ENCODE assay signal across 22 mouse cellular contexts in the genomic region with DNA sequence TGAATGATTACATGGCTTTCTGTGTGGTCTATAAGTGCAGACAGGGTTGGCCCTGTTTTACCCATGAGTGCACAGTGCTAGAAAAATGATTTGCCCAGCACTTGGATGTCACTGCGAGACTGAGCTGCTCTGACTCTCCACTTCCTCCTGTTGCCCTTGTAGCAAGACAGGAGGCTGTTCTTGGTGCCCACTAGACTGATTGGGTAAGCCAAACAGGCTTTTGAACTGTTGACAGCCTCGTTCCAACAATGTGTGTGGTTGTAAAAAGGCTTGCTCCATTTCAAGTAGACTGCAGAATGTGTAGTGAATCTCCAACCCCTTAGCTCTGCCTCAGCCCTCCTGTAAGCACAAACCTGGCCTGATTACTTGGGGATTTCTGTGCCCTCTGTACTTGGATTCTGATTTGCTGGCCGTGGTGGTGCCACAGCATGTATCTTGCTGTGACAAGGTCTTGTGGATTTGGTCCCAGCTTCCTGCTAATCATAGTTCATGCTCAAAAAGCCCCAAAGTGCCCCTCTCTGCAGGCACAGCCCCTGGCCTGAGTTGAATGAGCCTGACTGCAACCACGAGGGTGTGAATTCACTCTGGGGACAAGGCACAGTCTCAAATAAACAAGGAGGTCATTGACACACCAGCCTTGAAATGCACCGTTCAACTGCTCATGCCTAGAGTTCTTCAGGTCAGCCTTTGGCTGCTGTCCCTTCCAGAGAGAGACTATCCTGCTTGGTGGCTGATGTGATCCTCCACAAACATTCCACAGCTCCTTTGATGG. TPM values are rescaled to one million over a fixed set of nuclear protein-coding genes. Genes with fewer than 3 reads are reported as not detected.
DNase-seq lines count a peak whose midpoint lies in the region; ATAC-seq and TF ChIP-seq lines count a peak whose summit lies in the region.
"Had no signal": no experiment of that assay in that cellular context is flagged by ENCODE, and none has a peak within 500 bp of the region (broad histone marks: within the 10 kb centered on the region; RNA-seq: fewer than 3 reads in every experiment).

No protein-coding gene starts in this region.

- no peak for ATAC-seq in intestine, embryonic 16.5 days
- no peak for ATAC-seq in intestine, postnatal 0 days
- peak; percentile 68 for ATAC-seq in liver, postnatal 0 days
- ATAC-seq: forebrain, embryonic 16.5 days had no signal

- H3K36me3 ChIP-seq in intestine, embryonic 16.5 days (ENCODE audit: control insufficient read depth, insufficient read depth, low read length): no peaks in the 10 kb centered on the region
- H3K36me3 ChIP-seq in intestine, postnatal 0 days (ENCODE audit: control insufficient read depth, insufficient read depth): no peaks in the 10 kb centered on the region
- H3K36me3 ChIP-seq in liver, postnatal 0 days (replicated peaks; ENCODE audit: insufficient read depth, low read length): no peaks in the 10 kb centered on the region
- H3K36me3 ChIP-seq: embryonic facial prominence, embryonic 10.5 days; heart, embryonic 10.5 days; limb, embryonic 15.5 days had no signal

- H3K9me3 ChIP-seq in intestine, embryonic 16.5 days (ENCODE audit: control insufficient read depth, low read length): no peaks in the 10 kb centered on the region
- H3K9me3 ChIP-seq in intestine, postnatal 0 days (ENCODE audit: control insufficient read depth): no peaks in the 10 kb centered on the region
- H3K9me3 ChIP-seq in liver, postnatal 0 days (ENCODE audit: low read length): no peaks in the 10 kb centered on the region
- H3K9me3 ChIP-seq: embryonic facial prominence, embryonic 10.5 days; heart, embryonic 10.5 days; limb, embryonic 15.5 days had no signal

- H3K4me3 ChIP-seq in intestine, embryonic 16.5 days (ENCODE audit: low read length): no peak overlapping the region
- H3K4me3 ChIP-seq in intestine, postnatal 0 days (ENCODE audit: low read depth, low read length): no peak overlapping the region
- H3K4me3 ChIP-seq in liver, postnatal 0 days (ENCODE audit: low read depth, low read length): no peak overlapping the region
- H3K4me3 ChIP-seq: embryonic facial prominence, embryonic 10.5 days; heart, embryonic 10.5 days; limb, embryonic 15.5 days had no signal

- no peak for TF ChIP-seq EP300 in liver, postnatal 0 days (IDR thresholded peaks at IDR 0.05; ENCODE audit: low read depth)

- H3K27me3 ChIP-seq in intestine, embryonic 16.5 days (replicated peaks; ENCODE audit: control insufficient read depth, insufficient read depth, low read length): no peaks in the 10 kb centered on the region
- H3K27me3 ChIP-seq in intestine, postnatal 0 days (replicated peaks; ENCODE audit: control insufficient read depth, insufficient read depth, low read length): no peaks in the 10 kb centered on the region
- H3K27me3 ChIP-seq in liver, postnatal 0 days (ENCODE audit: insufficient read depth, low read length): no peaks in the 10 kb centered on the region
- H3K27me3 ChIP-seq: limb, embryonic 15.5 days had no signal

- WGBS in intestine, embryonic 16.5 days: 37% methylated on average over 5 of the region's 5 CpGs
- WGBS in intestine, postnatal 0 days: 25% methylated on average over 5 of the region's 5 CpGs
- 41% methylated on average over 5 of the region's 5 CpGs for WGBS in liver, postnatal 0 days (ENCODE audit: insufficient replicate concordance)

- peak; percentile 13 for DNase-seq in adrenal gland, postnatal 25 days
- DNase-seq in adrenal gland, adult 18-20 months (ENCODE audit: low spot score in 2 of 2): no peak
- peak; percentile 23 for DNase-seq in liver, postnatal 0 days
- DNase-seq in liver (no peak), adipocyte (ENCODE audit: low spot score) (peak; percentile 66)
- DNase-seq in gastrocnemius, postnatal 4 days (ENCODE audit: low spot score in 2 of 2): no peak
- DNase-seq: B cell, adult 2 months; cerebellum, adult 9-10 months; gastrocnemius, postnatal 25 days; kidney, adult 18-20 months; kidney, postnatal 25 days; lung, adult 2 months; lung, postnatal 36 days; midbrain, embryonic 14.5 days; thymus, adult 18-20 months; thymus, postnatal 36 days had no signal

- TF ChIP-seq CTCF in intestine, postnatal 0 days (IDR thresholded peaks at IDR 0.05; ENCODE audit: low read depth): no peak
- TF ChIP-seq CTCF in liver, postnatal 0 days (IDR thresholded peaks at IDR 0.05; ENCODE audit: low read depth): no peak

- no peaks in the 10 kb centered on the region for H3K4me1 ChIP-seq in intestine, embryonic 16.5 days (ENCODE audit: control insufficient read depth, insufficient read depth, low read length)
- no peaks in the 10 kb centered on the region for H3K4me1 ChIP-seq in intestine, postnatal 0 days (replicated peaks; ENCODE audit: control insufficient read depth, insufficient read depth, low read length)
- peaks cover 11% of the 10 kb centered on the region; the same call in 1 of the 2 replicates for H3K4me1 ChIP-seq in liver, postnatal 0 days (ENCODE audit: insufficient read depth)
- H3K4me1 ChIP-seq: embryonic facial prominence, embryonic 10.5 days; limb, embryonic 15.5 days had no signal

- no peak overlapping the region for H3K4me2 ChIP-seq in intestine, embryonic 16.5 days (ENCODE audit: low read depth, low read length)
- H3K4me2 ChIP-seq in intestine, postnatal 0 days (replicated peaks; ENCODE audit: low read depth): no peak overlapping the region
- no peak overlapping the region for H3K4me2 ChIP-seq in liver, postnatal 0 days (ENCODE audit: low read depth, low read length)
- H3K4me2 ChIP-seq: limb, embryonic 15.5 days had no signal

- H3K9ac ChIP-seq in intestine, embryonic 16.5 days (ENCODE audit: low read depth, low read length): no peak overlapping the region
- no peak overlapping the region for H3K9ac ChIP-seq in intestine, postnatal 0 days (ENCODE audit: low read depth, low read length)
- H3K9ac ChIP-seq in liver, postnatal 0 days (replicated peaks): no peak overlapping the region
- H3K9ac ChIP-seq: limb, embryonic 15.5 days had no signal

- peak overlapping the region; percentile 7; the same call in 1 of the 2 replicates for H3K27ac ChIP-seq in intestine, embryonic 16.5 days (ENCODE audit: low read length)
- no peak overlapping the region for H3K27ac ChIP-seq in intestine, postnatal 0 days (ENCODE audit: low read depth, low read length)
- peak overlapping the region; percentile 69; the same call in 1 of the 2 replicates for H3K27ac ChIP-seq in liver, postnatal 0 days (ENCODE audit: low read depth)
- H3K27ac ChIP-seq: embryonic facial prominence, embryonic 10.5 days; heart, embryonic 10.5 days; limb, embryonic 15.5 days had no signal

RNA-seq across cellular contexts. Expression of a gene that starts 25.1 kb away (rescaled TPM):
- 1,800 and 1,888 TPM in 2 replicates for total RNA-seq in adrenal gland, postnatal 25 days (2021)
- 1,000 to 10,000 TPM; 1,303 to 1,859 TPM for total RNA-seq in adrenal gland, adult 18-20 months (2021)
- 206 and 216 TPM in 2 replicates for polyA plus RNA-seq in intestine, embryonic 16.5 days (2015; fragmentation: Nextera tagmentation; extraction: Ambion mirVana)
- 46.8 and 54.2 TPM in 2 replicates for polyA plus RNA-seq in intestine, postnatal 0 days (2015; fragmentation: Nextera tagmentation; extraction: Ambion mirVana)
- polyA plus RNA-seq in liver, postnatal 0 days (2015; fragmentation: Nextera tagmentation; extraction: Ambion mirVana): 203 and 216 TPM in 2 replicates
- total RNA-seq in gastrocnemius, postnatal 4 days (2021): 10 to 100 TPM; 26.2 to 27.3 TPM

RNA-seq across cellular contexts. Expression of a gene that starts 56.0 kb away (rescaled TPM):
- 931 and 942 TPM in 2 replicates for total RNA-seq in adrenal gland, postnatal 25 days (2021)
- total RNA-seq in adrenal gland, adult 18-20 months (2021): 1,000 to 10,000 TPM in 1 of 2 experiments, 100 to 1,000 TPM in 1; 659 to 1,051 TPM
- 146 and 154 TPM in 2 replicates for polyA plus RNA-seq in intestine, embryonic 16.5 days (2015; fragmentation: Nextera tagmentation; extraction: Ambion mirVana)
- polyA plus RNA-seq in intestine, postnatal 0 days (2015; fragmentation: Nextera tagmentation; extraction: Ambion mirVana): 26.9 and 29.8 TPM in 2 replicates
- 88.0 and 97.1 TPM in 2 replicates for polyA plus RNA-seq in liver, postnatal 0 days (2015; fragmentation: Nextera tagmentation; extraction: Ambion mirVana)
- 10 to 100 TPM; 49.8 to 51.3 TPM for total RNA-seq in gastrocnemius, postnatal 4 days (2021)

Comparison
In these comparisons a context has a peak if more than half of its experiments do, and no peak if none do; other contexts are left out.
1. DNase-seq: peak in adrenal gland, postnatal 25 days (single experiment), liver, postnatal 0 days (single experiment) and adipocyte (single experiment); none in adrenal gland, adult 18-20 months (0 of 2), liver (single experiment) and gastrocnemius, postnatal 4 days (0 of 2).
2. RNA of a gene that starts 25.1 kb away (total RNA-seq): 1,303 to 1,859 TPM in adrenal gland, adult 18-20 months and 1,800 to 1,888 TPM in adrenal gland, postnatal 25 days; 26.2 to 27.3 TPM in gastrocnemius, postnatal 4 days; every median in the first group is over 10 times any median in the second.
3. RNA of a gene that starts 56.0 kb away (total RNA-seq): 659 to 1,051 TPM in adrenal gland, adult 18-20 months and 931 to 942 TPM in adrenal gland, postnatal 25 days; 49.8 to 51.3 TPM in gastrocnemius, postnatal 4 days; every median in the first group is over 10 times any median in the second.